Mouse (Mus musculus) CH12.LX (cell line): Measurements from ENCODE around the gene Mrps7. TPM values are rescaled to one million over a fixed set of nuclear protein-coding genes. Genes with fewer than 3 reads are reported as not detected.
A peak's percentile ranks its signal among the peaks of the same experiment; 100 is the strongest.

ENCODE experiments used
- DNase-seq: peaks from one replicate; pipeline ENCODE4 v3.0.0-alpha.2; 2013; ENCODE audit errors: extremely low read depth
- H3K27ac ChIP-seq: 2 replicates; pipeline ENCODE4 v1.5.1; 2012; ENCODE audit warnings: low read depth, mild to moderate bottlenecking, control low read depth, moderate library complexity; ENCODE audit not compliant: insufficient read depth
- H3K27me3 ChIP-seq: replicated peaks from 2 replicates; pipeline ENCODE3; 2012; ENCODE audit warnings: inconsistent platforms
- H3K36me3 ChIP-seq, 2 experiments: replicated peaks in 1 of 2; 2 replicates each; pipeline versions ENCODE3 to v1.6.1; 2012; ENCODE audit warnings: inconsistent platforms in 1 of 2, low read length in 1 of 2, mild to moderate bottlenecking in 1 of 2, mixed read lengths in 1 of 2, moderate library complexity in 1 of 2; ENCODE audit not compliant: control insufficient read depth in 1 of 2, insufficient read depth in 1 of 2
- H3K4me1 ChIP-seq, 2 experiments: 2 replicates each; pipeline ENCODE4 v1.6.1; 2012; ENCODE audit warnings: inconsistent platforms in 1 of 2, moderate library complexity in 1 of 2; ENCODE audit not compliant: insufficient read depth in 2 of 2, control insufficient read depth in 1 of 2
- H3K4me2 ChIP-seq: 2 replicates; pipeline ENCODE4 v1.6.1; 2012; ENCODE audit warnings: low read depth, mild to moderate bottlenecking, control low read depth; ENCODE audit not compliant: poor library complexity, insufficient read depth, severe bottlenecking
- H3K4me3 ChIP-seq, 3 experiments: fragments of 150-350 bp in 1 of 3; sonication (generic) in 1 of 3; replicated peaks in 1 of 3; 2 replicates each; pipeline versions ENCODE3 to v1.5.1; 2011 to 2012; ENCODE audit warnings: low read depth in 2 of 3, low read length in 2 of 3, mild to moderate bottlenecking in 2 of 3, moderate library complexity in 2 of 3, control low read depth in 1 of 3, improper control_type of control experiment in 1 of 3, inconsistent platforms in 1 of 3, mixed read lengths in 1 of 3; ENCODE audit not compliant: poor library complexity in 1 of 3
- H3K79me2 ChIP-seq: replicated peaks from 2 replicates; pipeline ENCODE4 v1.6.1; 2012; ENCODE audit warnings: mild to moderate bottlenecking, moderate library complexity; ENCODE audit not compliant: control insufficient read depth, poor library complexity, insufficient read depth, severe bottlenecking; ENCODE audit errors: extremely low read depth
- H3K9ac ChIP-seq: 2 replicates; pipeline ENCODE4 v1.6.1; 2012; ENCODE audit warnings: low read depth, mild to moderate bottlenecking, control low read depth, moderate library complexity; ENCODE audit not compliant: insufficient read depth
- H3K9me3 ChIP-seq: replicated peaks from 2 replicates; pipeline ENCODE3; 2012; ENCODE audit warnings: low read length, inconsistent platforms, mixed read lengths
- BHLHE40 ChIP-seq: IDR thresholded peaks from 2 replicates; pipeline ENCODE4 v1.6.1; 2011; ENCODE audit warnings: mild to moderate bottlenecking, low read depth, low read length, improper control_type of control experiment
- EP300 ChIP-seq: IDR thresholded peaks from 2 replicates; pipeline ENCODE4 v1.6.1; 2011; ENCODE audit warnings: low read length, improper control_type of control experiment
- IRF4 ChIP-seq: IDR thresholded peaks from 2 replicates; pipeline ENCODE4 v1.6.1; 2014; ENCODE audit warnings: low read depth, mild to moderate bottlenecking, inconsistent platforms, low read length, improper control_type of control experiment
- MXI1 ChIP-seq: IDR thresholded peaks from 2 replicates; pipeline ENCODE4 v1.6.1; 2011; ENCODE audit warnings: mild to moderate bottlenecking, low read depth, low read length, improper control_type of control experiment
- dilution Hi-C: fragments of 300-500 bp; cut with MboI; formaldehyde crosslinking; loops from 2 replicates; pipeline ENCODE4 v1.14.3; 2020; ENCODE audit warnings: low sequenced_read_pairs; ENCODE audit not compliant: extremely low pct_unique_long_range_greater_than_20kb, extremely low pct_ligation_motif_present
- in situ Hi-C: fragments of 300-500 bp; cut with MboI; formaldehyde crosslinking; loops from 3 replicates; pipeline ENCODE4 v1.14.3; 2019; ENCODE audit warnings: low sequenced_read_pairs, low pct_ligation_motif_present, low pct_unique_long_range_greater_than_20kb, mixed read lengths
- polyA plus RNA-seq: library from polyadenylated mRNA; unstranded; fragments of >175 nt; gene quantifications from 2 replicates; pipeline ENCODE4 v1.2.1, GENCODE M21; 2012; ENCODE audit warnings: low read depth; ENCODE audit not compliant: insufficient read length
- total RNA-seq, 2 experiments: library from RNA; depleted of rRNA; stranded (reverse); fragments of 300-350 nt in 1 of 2; fragments of >200 nt in 1 of 2; gene quantifications; 2 replicates each; pipeline ENCODE4 v1.2.3; 2012 to 2014

Mrps7 gene
- total and polyA plus RNA-seq, 3 experiments: 154 to 172 (median 157) TPM

DNA sequence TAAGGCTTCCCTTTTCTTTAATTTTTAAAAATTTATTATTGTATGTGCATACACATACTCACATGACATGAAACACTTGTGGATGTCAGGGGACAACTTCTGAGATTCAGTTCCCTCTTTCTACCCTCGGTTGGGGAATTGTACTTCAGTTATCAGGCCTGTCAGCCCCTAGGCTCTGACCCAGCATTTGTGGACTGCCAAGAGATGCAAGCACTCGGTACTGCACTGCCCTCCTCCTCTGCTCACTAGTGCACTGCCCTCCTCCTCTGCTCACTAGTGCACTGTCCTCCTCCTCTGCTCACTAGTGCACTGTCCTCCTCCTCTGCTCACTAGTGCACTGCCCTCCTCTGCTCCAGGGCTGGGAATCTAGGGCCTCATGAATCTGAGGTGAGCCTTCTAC, 50.4 kb downstream of the Mrps7 start:
- H3K4me1 ChIP-seq: peaks cover 12 to 84% of the 10 kb centered on the region in 2 experiments
- H3K36me3 ChIP-seq: peaks cover 61 to 81% of the 10 kb centered on the region in 2 experiments
- no peak overlapping the region for H3K9ac ChIP-seq
- H3K4me3 ChIP-seq: peak overlapping the region in 1 of 3 experiments; percentile 44
- no peak for TF ChIP-seq MXI1
- 0 out of 2 replicates have a peak, but pooled peaks have one; percentile 42 for TF ChIP-seq IRF4
- TF ChIP-seq BHLHE40: peak; percentile 78
- peak; percentile 37; the same call in 1 of the 2 replicates for TF ChIP-seq EP300
- dilution Hi-C loops (no loop called here), in situ Hi-C loops (no loop called here)
- DNase-seq: no peak
- H3K27me3 ChIP-seq: no peaks in the 10 kb centered on the region
- no peak overlapping the region for H3K4me2 ChIP-seq
- H3K79me2 ChIP-seq: peaks cover 88% of the 10 kb centered on the region
- H3K27ac ChIP-seq: peak overlapping the region; percentile 83
- no peaks in the 10 kb centered on the region for H3K9me3 ChIP-seq

Other genes with a start within 250 kb of the Mrps7 start
- 3.2 and 3.6 TPM in 2 replicates for gene Hid1, start 236.2 kb upstream of the Mrps7 start, total RNA-seq (2012; rRNA removed)
- 0.12 TPM in 1 of 2 replicates, not detected in the other for gene Hid1, start 236.2 kb upstream of the Mrps7 start, total RNA-seq (2014; rRNA removed)
- 0.36 and 0.57 TPM in 2 replicates for gene Hid1, start 236.2 kb upstream of the Mrps7 start, polyA plus RNA-seq
- not detected in 2 replicates for gene Cdr2l, start 222.0 kb upstream of the Mrps7 start, total RNA-seq (2012; rRNA removed)
- not detected in 2 replicates for gene Cdr2l, start 222.0 kb upstream of the Mrps7 start, total RNA-seq (2014; rRNA removed)
- not detected in 2 replicates for gene Cdr2l, start 222.0 kb upstream of the Mrps7 start, polyA plus RNA-seq
- 157 and 164 TPM in 2 replicates for gene Mrpl58, start 200.2 kb upstream of the Mrps7 start, total RNA-seq (2012; rRNA removed)
- 110 and 113 TPM in 2 replicates for gene Mrpl58, start 200.2 kb upstream of the Mrps7 start, total RNA-seq (2014; rRNA removed)
- 146 and 161 TPM in 2 replicates for gene Mrpl58, start 200.2 kb upstream of the Mrps7 start, polyA plus RNA-seq
- gene Atp5h, start 184.0 kb upstream of the Mrps7 start, total RNA-seq (2012; rRNA removed): 500 and 564 TPM in 2 replicates
- gene Atp5h, start 184.0 kb upstream of the Mrps7 start, total RNA-seq (2014; rRNA removed): 671 and 759 TPM in 2 replicates
- gene Atp5h, start 184.0 kb upstream of the Mrps7 start, polyA plus RNA-seq: 711 and 734 TPM in 2 replicates
- gene Kctd2, start 183.8 kb upstream of the Mrps7 start, total RNA-seq (2012; rRNA removed): 10.0 and 14.0 TPM in 2 replicates
- gene Kctd2, start 183.8 kb upstream of the Mrps7 start, total RNA-seq (2014; rRNA removed): 6.8 and 8.5 TPM in 2 replicates
- 13.3 and 13.7 TPM in 2 replicates for gene Kctd2, start 183.8 kb upstream of the Mrps7 start, polyA plus RNA-seq
- not detected in 2 replicates for gene Trim80, start 163.4 kb upstream of the Mrps7 start, total RNA-seq (2012; rRNA removed)
- not detected in 2 replicates for gene Trim80, start 163.4 kb upstream of the Mrps7 start, total RNA-seq (2014; rRNA removed)
- gene Trim80, start 163.4 kb upstream of the Mrps7 start, polyA plus RNA-seq: not detected in 2 replicates
- gene Slc16a5, start 141.5 kb upstream of the Mrps7 start, total RNA-seq (2012; rRNA removed): 0.46 and 0.51 TPM in 2 replicates
- gene Slc16a5, start 141.5 kb upstream of the Mrps7 start, total RNA-seq (2014; rRNA removed): not detected in 2 replicates
- gene Slc16a5, start 141.5 kb upstream of the Mrps7 start, polyA plus RNA-seq: 0.68 and 0.71 TPM in 2 replicates
- 8.7 and 8.9 TPM in 2 replicates for gene Armc7, start 128.3 kb upstream of the Mrps7 start, total RNA-seq (2012; rRNA removed)
- gene Armc7, start 128.3 kb upstream of the Mrps7 start, total RNA-seq (2014; rRNA removed): 6.0 and 7.5 TPM in 2 replicates
- gene Armc7, start 128.3 kb upstream of the Mrps7 start, polyA plus RNA-seq: 12.5 TPM in 2 replicates
- 151 and 154 TPM in 2 replicates for gene Nt5c, start 112.1 kb upstream of the Mrps7 start, total RNA-seq (2012; rRNA removed)
- 59.8 and 65.3 TPM in 2 replicates for gene Nt5c, start 112.1 kb upstream of the Mrps7 start, total RNA-seq (2014; rRNA removed)
- gene Nt5c, start 112.1 kb upstream of the Mrps7 start, polyA plus RNA-seq: 175 and 190 TPM in 2 replicates
- gene Jpt1, start 89.5 kb upstream of the Mrps7 start, total RNA-seq (2012; rRNA removed): 294 and 358 TPM in 2 replicates
- 439 and 448 TPM in 2 replicates for gene Jpt1, start 89.5 kb upstream of the Mrps7 start, total RNA-seq (2014; rRNA removed)
- gene Jpt1, start 89.5 kb upstream of the Mrps7 start, polyA plus RNA-seq: 432 and 479 TPM in 2 replicates
- 480 and 623 TPM in 2 replicates for gene Sumo2, start 67.6 kb upstream of the Mrps7 start, total RNA-seq (2012; rRNA removed)
- 1,752 and 1,801 TPM in 2 replicates for gene Sumo2, start 67.6 kb upstream of the Mrps7 start, total RNA-seq (2014; rRNA removed)
- 960 and 1,020 TPM in 2 replicates for gene Sumo2, start 67.6 kb upstream of the Mrps7 start, polyA plus RNA-seq
- 290 and 340 TPM in 2 replicates for gene Nup85, start 39.5 kb upstream of the Mrps7 start, total RNA-seq (2012; rRNA removed)
- gene Nup85, start 39.5 kb upstream of the Mrps7 start, total RNA-seq (2014; rRNA removed): 282 and 305 TPM in 2 replicates
- 326 and 368 TPM in 2 replicates for gene Nup85, start 39.5 kb upstream of the Mrps7 start, polyA plus RNA-seq
- 18.7 and 22.6 TPM in 2 replicates for gene Gga3, start 126 bp downstream of the Mrps7 start, total RNA-seq (2012; rRNA removed)
- gene Gga3, start 126 bp downstream of the Mrps7 start, total RNA-seq (2014; rRNA removed): 7.7 TPM in 2 replicates
- 37.2 and 39.8 TPM in 2 replicates for gene Gga3, start 126 bp downstream of the Mrps7 start, polyA plus RNA-seq
- 143 and 177 TPM in 2 replicates for gene Mif4gd, start 9.0 kb downstream of the Mrps7 start, total RNA-seq (2012; rRNA removed)
- gene Mif4gd, start 9.0 kb downstream of the Mrps7 start, total RNA-seq (2014; rRNA removed): 160 and 174 TPM in 2 replicates
- 131 and 143 TPM in 2 replicates for gene Mif4gd, start 9.0 kb downstream of the Mrps7 start, polyA plus RNA-seq
- gene Slc25a19, start 24.4 kb downstream of the Mrps7 start, total RNA-seq (2012; rRNA removed): 277 and 312 TPM in 2 replicates
- 278 and 294 TPM in 2 replicates for gene Slc25a19, start 24.4 kb downstream of the Mrps7 start, total RNA-seq (2014; rRNA removed)
- gene Slc25a19, start 24.4 kb downstream of the Mrps7 start, polyA plus RNA-seq: 374 and 398 TPM in 2 replicates
- gene Grb2, start 104.7 kb downstream of the Mrps7 start, total RNA-seq (2012; rRNA removed): 63.6 and 67.7 TPM in 2 replicates
- gene Grb2, start 104.7 kb downstream of the Mrps7 start, total RNA-seq (2014; rRNA removed): 110 and 117 TPM in 2 replicates
- 228 and 241 TPM in 2 replicates for gene Grb2, start 104.7 kb downstream of the Mrps7 start, polyA plus RNA-seq
- gene Tmem94, start 161.5 kb downstream of the Mrps7 start, total RNA-seq (2012; rRNA removed): 19.0 and 27.4 TPM in 2 replicates
- gene Tmem94, start 161.5 kb downstream of the Mrps7 start, total RNA-seq (2014; rRNA removed): 4.8 and 6.4 TPM in 2 replicates
- 13.5 and 15.0 TPM in 2 replicates for gene Tmem94, start 161.5 kb downstream of the Mrps7 start, polyA plus RNA-seq
- gene Caskin2, start 209.7 kb downstream of the Mrps7 start, total RNA-seq (2012; rRNA removed): 8.2 and 8.9 TPM in 2 replicates
- 2.7 and 2.9 TPM in 2 replicates for gene Caskin2, start 209.7 kb downstream of the Mrps7 start, total RNA-seq (2014; rRNA removed)
- 6.4 and 6.9 TPM in 2 replicates for gene Caskin2, start 209.7 kb downstream of the Mrps7 start, polyA plus RNA-seq
- gene Tsen54, start 210.8 kb downstream of the Mrps7 start, total RNA-seq (2012; rRNA removed): 71.1 and 71.2 TPM in 2 replicates
- gene Tsen54, start 210.8 kb downstream of the Mrps7 start, total RNA-seq (2014; rRNA removed): 44.9 and 45.8 TPM in 2 replicates
- gene Tsen54, start 210.8 kb downstream of the Mrps7 start, polyA plus RNA-seq: 55.0 and 59.4 TPM in 2 replicates
- gene Llgl2, start 220.1 kb downstream of the Mrps7 start, total RNA-seq (2012; rRNA removed): 12.3 and 14.7 TPM in 2 replicates
- gene Llgl2, start 220.1 kb downstream of the Mrps7 start, total RNA-seq (2014; rRNA removed): 3.8 and 4.4 TPM in 2 replicates
- 6.8 and 9.2 TPM in 2 replicates for gene Llgl2, start 220.1 kb downstream of the Mrps7 start, polyA plus RNA-seq